Mouse (Mus musculus): ENCODE data around the gene Hs3st3a1. TPM values are rescaled to one million over a fixed set of nuclear protein-coding genes. Genes with fewer than 3 reads are reported as not detected.

The Hs3st3a1 gene
- polyA plus RNA-seq, 1 experiment from 2014 or later: 3.1 TPM

- H3K27me3 ChIP-seq (ENCODE audit: control insufficient read depth, insufficient read depth, low read length): no peaks in the 10 kb centered on the region
- no peaks in the 10 kb centered on the region for H3K9me3 ChIP-seq (ENCODE audit: control insufficient read depth, low read length)
- 80% methylated on average over 1 of the region's 1 CpGs for WGBS
- ATAC-seq (ENCODE audit: low FRiP score, low TSS enrichment): no peak
- H3K36me3 ChIP-seq (ENCODE audit: control insufficient read depth, insufficient read depth, low read length): no peaks in the 10 kb centered on the region
- H3K4me3 ChIP-seq (ENCODE audit: low read length): no peak overlapping the region
- H3K4me1 ChIP-seq (ENCODE audit: control insufficient read depth, insufficient read depth, low read length): no peaks in the 10 kb centered on the region
- H3K4me2 ChIP-seq (replicated peaks; ENCODE audit: low read depth, low read length): no peak overlapping the region
- H3K9ac ChIP-seq (ENCODE audit: low read depth, low read length): no peak overlapping the region
- H3K27ac ChIP-seq (ENCODE audit: low read depth, low read length): no peak overlapping the region
These were observed 124.3 kb downstream of the Hs3st3a1 start for GRCm38 (mm10) chr11:64559388-64559787.

GRCm38 (mm10) chr11:64560471-64560870 is 125.3 kb downstream of the Hs3st3a1 start:
- Histone ChIP-seq H3K36me3 (ENCODE audit: control insufficient read depth, insufficient read depth, low read length) (no peaks in the 10 kb centered on the region), H3K27me3 (ENCODE audit: control insufficient read depth, insufficient read depth, low read length) (no peaks in the 10 kb centered on the region), H3K4me2 (replicated peaks; ENCODE audit: low read depth, low read length) (no peak overlapping the region), H3K27ac (ENCODE audit: low read depth, low read length) (no peak overlapping the region), H3K9ac (ENCODE audit: low read depth, low read length) (no peak overlapping the region), H3K9me3 (ENCODE audit: control insufficient read depth, low read length) (no peaks in the 10 kb centered on the region), H3K4me1 (ENCODE audit: control insufficient read depth, insufficient read depth, low read length) (no peaks in the 10 kb centered on the region), H3K4me3 (ENCODE audit: low read length) (no peak overlapping the region)
- WGBS: 73% methylated on average over 2 of the region's 2 CpGs
- no peak for ATAC-seq (ENCODE audit: low FRiP score, low TSS enrichment)

- WGBS: 39% methylated on average over 4 of the region's 4 CpGs
- Histone ChIP-seq H3K9ac (ENCODE audit: low read depth, low read length) (no peak overlapping the region), H3K36me3 (ENCODE audit: control insufficient read depth, insufficient read depth, low read length) (no peaks in the 10 kb centered on the region), H3K4me1 (ENCODE audit: control insufficient read depth, insufficient read depth, low read length) (no peaks in the 10 kb centered on the region), H3K9me3 (ENCODE audit: control insufficient read depth, low read length) (no peaks in the 10 kb centered on the region), H3K4me2 (replicated peaks; ENCODE audit: low read depth, low read length) (no peak overlapping the region), H3K27me3 (ENCODE audit: control insufficient read depth, insufficient read depth, low read length) (no peaks in the 10 kb centered on the region), H3K4me3 (ENCODE audit: low read length) (no peak overlapping the region), H3K27ac (ENCODE audit: low read depth, low read length) (no peak overlapping the region)
- ATAC-seq (ENCODE audit: low FRiP score, low TSS enrichment): no peak
These were observed 127.6 kb downstream of the Hs3st3a1 start for GRCm38 (mm10) chr11:64562771-64563170.

Other genes starting within 250 kb of the Hs3st3a1 start
- 0.99 and 3.2 TPM in 2 replicates for gene F930015N05Rik, start 1.3 kb downstream of the Hs3st3a1 start, polyA plus RNA-seq (2014; fragmentation: Nextera tagmentation; extraction: Ambion mirVana)